Mouse (Mus musculus): ENCODE data around the gene Rsrc1. TPM values are rescaled to one million over a fixed set of nuclear protein-coding genes. Genes with fewer than 3 reads are reported as not detected.

The Rsrc1 gene
- total RNA-seq, 1 experiment: 13.2 TPM

DNA sequence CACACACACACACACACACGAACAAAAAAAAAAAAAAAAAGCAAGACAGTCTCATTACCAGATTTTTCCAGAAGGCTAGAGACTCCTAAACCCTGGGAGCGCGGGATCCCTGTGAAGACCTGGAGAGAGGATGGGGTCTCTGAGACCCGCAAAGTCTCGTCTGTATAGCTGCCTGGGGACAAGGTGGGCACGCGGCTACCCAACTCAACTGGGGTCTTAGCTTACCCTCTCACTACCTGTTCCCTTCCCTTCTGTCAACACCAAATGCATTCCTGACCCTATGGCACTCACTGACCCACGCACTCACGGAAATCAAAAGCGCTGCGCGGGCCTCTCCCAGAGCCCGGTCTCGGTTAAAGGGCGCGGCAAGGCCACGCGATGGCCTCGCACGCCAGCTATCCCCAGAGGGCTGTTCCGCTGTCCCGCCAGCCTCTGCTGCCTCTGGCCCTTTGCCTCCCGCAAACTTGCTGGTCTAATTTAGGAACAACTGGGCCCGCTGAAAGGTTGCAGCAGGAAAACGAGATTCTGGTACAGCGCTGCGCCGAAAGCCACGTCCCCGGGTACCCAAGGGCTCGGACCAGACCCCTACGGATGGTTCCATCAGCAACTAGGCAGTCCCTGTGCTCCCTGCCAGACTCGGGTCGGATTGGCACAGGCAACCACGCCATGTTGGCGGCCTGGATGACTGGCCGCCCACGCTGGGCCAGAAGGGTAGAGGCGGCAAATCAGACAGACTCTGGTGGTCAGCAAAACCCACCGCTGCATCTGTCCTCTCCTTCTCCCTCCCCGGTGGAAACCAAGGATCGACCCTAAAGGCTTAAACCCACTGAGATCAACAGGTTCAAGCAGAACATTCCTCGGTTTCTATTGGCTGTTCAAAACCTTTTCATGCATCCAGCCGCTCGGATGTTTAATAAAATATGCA is 2.5 kb upstream of the Rsrc1 start:
- DNase-seq (ENCODE audit: low read depth, low spot score): no peak
- no peaks in the 10 kb centered on the region for H3K36me3 ChIP-seq (ENCODE audit: control insufficient read depth, insufficient read depth, low read length, poor library complexity, severe bottlenecking)
- no peaks in the 10 kb centered on the region for H3K9me3 ChIP-seq (ENCODE audit: control insufficient read depth, insufficient read depth, low read depth, low read length)
- H3K27ac ChIP-seq (ENCODE audit: insufficient read depth, low read depth, low read length, poor library complexity, severe bottlenecking): no peak overlapping the region
- no peak overlapping the region for H3K9ac ChIP-seq (ENCODE audit: insufficient read depth, low read depth, low read length, poor library complexity, severe bottlenecking)
- peaks cover 0 to 5% of the 10 kb centered on the region in 2 experiments; a peak in 1 of 4 replicates for H3K4me1 ChIP-seq (ENCODE audit: control insufficient read depth in 2 of 2, insufficient read depth in 2 of 2, low read length in 2 of 2, poor library complexity in 1 of 2)
- H3K4me3 ChIP-seq (ENCODE audit: insufficient read depth in 1 of 2, low read depth in 1 of 2, low read length in 2 of 2, poor library complexity in 1 of 2, severe bottlenecking in 1 of 2): peak overlapping the region in 1 of 2 experiments; percentile 3; a peak in 1 of 4 replicates
- no peak for TF ChIP-seq CHD2 (IDR thresholded peaks at IDR 0.05; ENCODE audit: low read depth, low read length)
- TF ChIP-seq ZNF384 (IDR thresholded peaks at IDR 0.05; ENCODE audit: low read depth, low read length): 0 out of 2 replicates have a peak, but pooled peaks have one; percentile 12
- in situ Hi-C loops (cut with MboI; ENCODE audit: low sequenced_read_pairs in 2 of 2, unreplicated experiment in 2 of 2): no loop called here

DNA sequence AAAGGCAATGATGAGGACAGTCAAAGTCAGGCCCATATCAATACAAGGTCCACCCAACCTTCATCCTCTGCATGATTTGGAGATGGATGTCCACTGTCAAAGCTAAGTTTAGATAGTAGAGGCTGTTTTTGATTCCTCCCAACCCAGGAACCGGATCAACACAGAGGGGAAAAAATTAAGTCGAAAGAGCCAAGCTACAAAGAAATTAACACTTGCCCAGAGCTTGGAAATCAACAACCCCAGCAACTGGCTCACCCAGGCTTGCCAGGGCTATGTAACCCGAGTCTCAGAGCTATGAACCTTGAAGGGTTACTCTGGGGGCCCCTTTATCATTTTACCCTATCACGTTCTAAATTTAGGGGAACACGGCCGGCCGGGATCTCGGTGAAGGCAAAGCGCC is 1.7 kb upstream of the Rsrc1 start:
- no peak overlapping the region for H3K4me3 ChIP-seq (ENCODE audit: insufficient read depth in 1 of 2, low read depth in 1 of 2, low read length in 2 of 2, poor library complexity in 1 of 2, severe bottlenecking in 1 of 2)
- H3K4me1 ChIP-seq (ENCODE audit: control insufficient read depth in 2 of 2, insufficient read depth in 2 of 2, low read length in 2 of 2, poor library complexity in 1 of 2): peaks cover 0 to 5% of the 10 kb centered on the region in 2 experiments; a peak in 1 of 4 replicates
- H3K9ac ChIP-seq (ENCODE audit: insufficient read depth, low read depth, low read length, poor library complexity, severe bottlenecking): no peak overlapping the region
- H3K27ac ChIP-seq (ENCODE audit: insufficient read depth, low read depth, low read length, poor library complexity, severe bottlenecking): no peak overlapping the region
- no peaks in the 10 kb centered on the region for H3K9me3 ChIP-seq (ENCODE audit: control insufficient read depth, insufficient read depth, low read depth, low read length)
- DNase-seq (ENCODE audit: low read depth, low spot score): no peak
- H3K36me3 ChIP-seq (ENCODE audit: control insufficient read depth, insufficient read depth, low read length, poor library complexity, severe bottlenecking): no peaks in the 10 kb centered on the region
- no peak for TF ChIP-seq ZNF384 (IDR thresholded peaks at IDR 0.05; ENCODE audit: low read depth, low read length)
- in situ Hi-C loops (cut with MboI; ENCODE audit: low sequenced_read_pairs in 2 of 2, unreplicated experiment in 2 of 2): no loop called here

DNA sequence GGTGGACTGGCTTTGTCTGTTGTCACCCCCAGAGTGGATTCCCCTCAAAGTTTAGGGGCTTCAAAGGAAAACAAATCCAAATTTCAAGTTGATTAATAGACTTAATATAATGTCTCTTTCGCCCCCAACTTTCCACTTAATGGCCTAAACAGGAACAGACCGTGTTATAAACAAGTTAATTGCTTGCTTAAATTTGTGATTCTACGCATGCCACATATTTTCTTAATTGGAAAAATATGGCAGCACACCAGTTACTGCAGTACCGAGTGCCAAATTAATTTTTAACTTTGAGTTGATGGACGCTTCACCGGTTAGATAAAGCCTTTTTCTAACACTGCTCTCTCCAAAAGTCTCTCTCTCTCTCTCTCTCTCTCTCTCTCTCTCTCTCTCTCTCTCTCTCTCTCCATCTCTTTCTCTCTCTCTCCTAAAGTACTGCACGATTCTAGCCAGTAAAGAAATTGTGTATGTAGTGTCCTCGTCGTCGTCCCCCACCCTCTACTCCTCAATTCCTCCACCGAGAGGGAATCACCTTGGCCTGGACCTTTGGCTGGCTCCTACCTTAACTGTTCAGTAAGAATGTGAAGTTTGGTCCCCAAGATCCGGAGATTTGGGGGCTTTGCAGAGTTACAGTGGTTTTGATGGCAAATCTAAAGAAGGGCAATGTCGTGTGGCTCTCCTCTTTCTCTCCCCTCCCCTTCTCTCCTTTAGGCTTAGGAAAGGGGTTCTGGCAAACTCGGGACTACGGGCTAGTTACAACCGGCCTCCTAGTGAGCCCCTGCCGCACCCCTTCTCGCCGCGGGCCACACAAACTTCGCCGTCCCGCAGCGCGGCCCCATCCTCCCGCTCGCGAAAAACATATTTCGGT is 847 bp upstream of the Rsrc1 start:
- Histone ChIP-seq H3K36me3 (ENCODE audit: control insufficient read depth, insufficient read depth, low read length, poor library complexity, severe bottlenecking) (no peaks in the 10 kb centered on the region), H3K4me3 (ENCODE audit: insufficient read depth in 1 of 2, low read depth in 1 of 2, low read length in 2 of 2, poor library complexity in 1 of 2, severe bottlenecking in 1 of 2) (peak overlapping the region; percentile 35 to 63), H3K27ac (ENCODE audit: insufficient read depth, low read depth, low read length, poor library complexity, severe bottlenecking) (no peak overlapping the region), H3K9ac (ENCODE audit: insufficient read depth, low read depth, low read length, poor library complexity, severe bottlenecking) (no peak overlapping the region), H3K4me1 (ENCODE audit: control insufficient read depth in 2 of 2, insufficient read depth in 2 of 2, low read length in 2 of 2, poor library complexity in 1 of 2) (peaks cover 0 to 5% of the 10 kb centered on the region in 2 experiments; a peak in 1 of 4 replicates), H3K9me3 (ENCODE audit: control insufficient read depth, insufficient read depth, low read depth, low read length) (no peaks in the 10 kb centered on the region)
- TF ChIP-seq MAFK (IDR thresholded peaks at IDR 0.05; ENCODE audit: insufficient read depth, low read depth, low read length) (no peak), ZC3H11A (IDR thresholded peaks at IDR 0.05; ENCODE audit: borderline replicate concordance, low read depth, low read length) (no peak), HCFC1 (IDR thresholded peaks at IDR 0.05; ENCODE audit: borderline replicate concordance, insufficient read depth, low read length) (no peak), ZNF384 (IDR thresholded peaks at IDR 0.05; ENCODE audit: low read depth, low read length) (no peak)
- in situ Hi-C loops (cut with MboI; ENCODE audit: low sequenced_read_pairs in 2 of 2, unreplicated experiment in 2 of 2): no loop called here
- no peak for DNase-seq (ENCODE audit: low read depth, low spot score)

DNA sequence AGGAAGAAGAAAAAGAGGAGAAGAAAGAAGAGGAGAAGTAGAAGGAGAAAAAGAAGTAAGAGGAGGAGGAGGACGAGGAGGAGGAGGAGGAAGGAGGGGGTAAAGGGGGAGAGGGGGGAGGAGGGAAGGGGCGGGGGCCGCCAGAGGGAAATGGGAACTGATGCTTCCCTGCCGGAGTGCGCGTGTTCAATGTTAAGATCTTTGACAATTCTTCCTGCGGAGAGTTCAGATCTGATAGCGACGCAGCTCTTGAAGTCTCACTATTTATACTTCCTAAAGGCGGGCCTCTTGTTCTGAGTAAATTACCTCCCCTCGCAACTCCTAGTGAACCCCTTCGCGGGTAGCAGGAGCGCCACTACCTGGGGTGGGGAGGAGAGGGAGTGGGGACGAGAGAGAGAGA is 516 bp downstream of the Rsrc1 start, which contains the start of gene Shox2:
Gene Shox2 (minus strand): TSS at position 66 of the 400 bp plus-strand sequence.
- in situ Hi-C loops (cut with MboI; ENCODE audit: low sequenced_read_pairs in 2 of 2, unreplicated experiment in 2 of 2): no loop called here
- H3K9ac ChIP-seq (ENCODE audit: insufficient read depth, low read depth, low read length, poor library complexity, severe bottlenecking): no peak within 1 kb of the TSS

More for the DNA sequence above, 516 bp downstream of the Rsrc1 start, which contains the start of gene Shox2:
- H3K4me3 ChIP-seq (ENCODE audit: insufficient read depth in 1 of 2, low read depth in 1 of 2, low read length in 2 of 2, poor library complexity in 1 of 2, severe bottlenecking in 1 of 2): peak within 1 kb of the TSS; percentile 49 to 63
- H3K9me3 ChIP-seq (ENCODE audit: control insufficient read depth, insufficient read depth, low read depth, low read length): no peaks in the 10 kb centered on the region
- peaks cover 0 to 5% of the 10 kb centered on the region in 2 experiments; a peak in 1 of 4 replicates for H3K4me1 ChIP-seq (ENCODE audit: control insufficient read depth in 2 of 2, insufficient read depth in 2 of 2, low read length in 2 of 2, poor library complexity in 1 of 2)
- no peak for TF ChIP-seq ZC3H11A (IDR thresholded peaks at IDR 0.05; ENCODE audit: borderline replicate concordance, low read depth, low read length)
- no peak for TF ChIP-seq CHD2 (IDR thresholded peaks at IDR 0.05; ENCODE audit: low read depth, low read length)
- no peak for TF ChIP-seq HCFC1 (IDR thresholded peaks at IDR 0.05; ENCODE audit: borderline replicate concordance, insufficient read depth, low read length)
- no peak for TF ChIP-seq MAFK (IDR thresholded peaks at IDR 0.05; ENCODE audit: insufficient read depth, low read depth, low read length)
- TF ChIP-seq ZNF384 (IDR thresholded peaks at IDR 0.05; ENCODE audit: low read depth, low read length): no peak
- no peaks in the 10 kb centered on the region for H3K36me3 ChIP-seq (ENCODE audit: control insufficient read depth, insufficient read depth, low read length, poor library complexity, severe bottlenecking)
- no peak for DNase-seq (ENCODE audit: low read depth, low spot score)
- H3K27ac ChIP-seq (ENCODE audit: insufficient read depth, low read depth, low read length, poor library complexity, severe bottlenecking): no peak within 1 kb of the TSS

Measured in ES-E14 (cell line).